Mouse (Mus musculus): ENCODE measurements around the gene Pf4.
"Not testable (repeated sequence)": the region's sequence is repeated elsewhere in the genome, so short reads cannot be mapped to it uniquely, and the experiment has no call there.

Pf4 gene

DNA sequence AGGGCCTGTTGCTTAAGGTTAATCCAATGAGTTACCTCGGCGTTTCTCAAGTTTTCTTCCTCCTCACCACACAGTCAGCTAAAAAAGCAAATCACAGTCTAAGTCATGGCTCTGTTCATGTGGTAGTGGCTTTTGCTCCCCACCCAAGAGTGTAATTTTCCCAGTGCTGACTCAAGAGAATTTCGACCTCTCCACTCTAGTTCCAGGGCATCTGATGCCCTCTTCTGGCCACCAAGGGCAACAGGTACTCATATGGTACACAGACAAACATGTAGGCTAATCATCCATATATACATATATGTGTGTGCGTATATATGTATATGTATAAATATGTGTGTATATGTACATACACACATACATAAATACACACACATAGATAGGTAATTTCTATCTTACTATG, 15.9 kb downstream of the Pf4 start:
- no peak for DNase-seq

DNA sequence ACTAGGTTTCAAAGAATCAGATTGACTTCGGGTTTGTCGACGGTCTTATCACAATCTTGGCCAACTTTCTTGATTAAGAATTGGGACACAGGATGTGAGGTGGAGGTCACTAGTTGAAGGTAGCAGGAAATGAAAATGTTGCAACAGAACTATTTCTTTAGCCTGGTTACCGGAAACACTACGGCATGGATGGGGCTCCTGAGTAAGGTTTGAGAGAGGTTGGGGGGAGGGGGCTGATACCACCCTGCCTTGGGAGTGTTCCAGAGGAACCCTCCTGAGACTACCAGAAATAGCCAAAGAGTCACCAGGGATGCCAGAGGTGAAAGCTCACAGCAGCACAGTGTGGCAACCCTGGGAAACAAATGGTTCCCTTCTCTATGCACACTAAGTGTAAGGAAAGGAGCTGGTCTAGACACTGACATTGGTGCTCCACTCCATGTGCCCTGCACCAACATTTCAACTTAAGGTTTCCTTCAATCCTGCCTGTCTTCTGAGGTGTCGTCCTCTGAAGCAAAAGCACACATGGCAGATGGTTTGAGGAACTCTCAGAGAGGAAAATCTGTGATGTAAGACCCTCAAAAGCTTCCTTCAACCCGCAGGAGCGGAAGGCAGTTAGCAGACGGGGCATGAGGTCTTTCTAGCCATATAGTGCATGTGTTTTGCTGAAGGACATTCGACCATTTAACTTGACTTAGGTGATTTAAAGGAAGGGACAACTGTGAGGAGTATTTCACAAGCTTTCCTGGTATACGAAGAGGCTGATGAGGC, 17.3 kb downstream of the Pf4 start:
- no peak for DNase-seq

DNA sequence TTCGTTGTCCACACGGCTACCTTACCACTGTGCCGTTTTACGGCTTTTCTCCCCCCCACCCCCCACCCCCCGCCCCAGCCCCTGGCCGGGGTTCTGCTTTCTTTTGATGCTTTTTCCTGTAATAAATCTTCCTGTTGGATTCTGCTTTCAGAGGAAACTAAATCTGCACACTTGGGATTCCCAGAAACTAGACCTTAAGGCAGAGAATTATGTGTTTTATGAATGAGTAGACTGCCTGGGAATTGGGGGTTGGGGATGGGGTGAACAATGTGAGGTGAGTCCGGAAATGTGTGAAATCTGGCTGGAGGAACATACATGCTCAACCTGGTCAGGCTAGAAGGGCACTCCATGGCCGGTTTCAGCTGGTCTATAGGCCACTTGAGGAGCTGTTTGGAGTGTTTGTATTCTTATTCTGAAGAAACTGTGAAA, 17.9 kb downstream of the Pf4 start:
- DNase-seq = no peak

DNA sequence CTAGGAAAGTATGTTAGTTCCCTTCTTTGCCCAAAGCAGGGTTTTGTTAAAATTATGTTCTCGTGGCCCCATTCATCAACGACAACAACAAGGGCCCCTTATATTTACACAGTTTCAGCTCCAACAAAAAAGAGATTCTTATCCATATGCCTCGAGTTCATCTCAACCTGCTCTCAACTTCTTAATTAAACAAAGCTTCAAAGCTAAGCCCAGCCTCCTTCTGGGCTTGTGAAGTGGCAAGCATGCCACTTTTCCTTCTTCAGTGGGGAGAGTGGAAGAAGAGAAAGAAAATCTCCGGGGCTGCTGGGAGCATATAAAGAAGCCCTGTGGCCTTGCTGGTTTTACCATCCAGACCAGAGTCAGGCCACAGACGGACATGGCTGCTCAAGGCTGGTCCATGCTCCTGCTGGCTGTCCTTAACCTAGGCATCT, 22.0 kb downstream of the Pf4 start, which contains the start of gene Cxcl15:
Gene Cxcl15, plus strand, starts transcription at position 340 of the 431 bp plus-strand sequence.
- no peak for DNase-seq

DNA sequence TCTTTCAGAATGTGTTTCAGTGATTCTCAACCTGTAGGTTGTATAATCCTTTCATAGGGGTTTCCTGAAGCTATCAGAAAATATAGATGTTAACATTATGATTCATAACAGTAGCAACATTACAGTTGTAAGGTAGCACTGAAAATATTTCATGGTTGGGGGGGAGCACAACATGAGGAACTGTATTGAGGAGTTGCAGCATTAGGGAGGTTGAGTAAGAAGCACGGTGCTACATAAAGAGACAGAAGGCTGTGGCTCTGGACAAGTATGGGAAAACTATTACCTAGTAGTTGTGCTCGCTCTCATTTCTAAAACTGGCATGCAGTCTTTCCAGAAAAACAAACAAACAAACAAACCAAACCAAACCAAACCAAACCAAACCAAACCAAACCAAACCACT, 23.2 kb downstream of the Pf4 start:
- not testable (repeated sequence) for DNase-seq

DNA sequence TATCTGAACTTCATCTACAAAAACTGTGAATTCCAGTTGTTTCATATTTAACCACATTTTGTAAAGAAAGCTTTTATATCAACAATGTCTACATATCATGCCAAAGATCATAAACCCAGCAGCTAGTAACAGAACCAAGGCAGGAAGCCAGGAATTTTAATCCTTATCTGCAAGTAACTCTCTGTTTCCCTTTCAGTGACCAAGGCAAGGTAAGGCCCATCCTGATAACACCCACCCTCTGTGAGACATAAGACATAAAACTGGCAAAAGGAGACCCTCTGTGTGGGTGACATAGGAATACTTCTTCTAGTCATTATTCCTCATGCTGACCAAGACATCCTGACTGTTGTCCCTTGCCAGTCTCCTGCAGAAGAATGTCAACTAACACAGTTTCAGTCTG, 32.3 kb downstream of the Pf4 start:
- DNase-seq = no peak

DNA sequence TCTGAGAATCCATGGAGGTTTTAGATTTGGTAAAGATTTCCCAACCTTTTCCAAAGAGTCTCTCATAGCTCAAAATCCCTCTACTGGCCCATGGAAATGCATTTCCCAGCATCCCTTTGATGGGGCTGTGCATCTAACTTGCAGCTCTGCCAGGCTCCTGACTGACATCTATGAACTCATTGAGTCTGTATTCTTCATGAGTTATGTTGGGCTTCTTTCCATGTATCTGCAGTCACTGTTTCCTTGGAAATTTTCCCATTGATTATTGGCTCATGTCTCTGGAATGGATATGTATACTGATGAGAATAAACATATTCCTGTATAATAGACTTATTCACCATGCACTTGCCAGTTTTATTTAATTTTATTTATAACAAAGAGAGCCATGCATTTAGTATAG, 33.8 kb downstream of the Pf4 start:
- no peak for DNase-seq

DNA sequence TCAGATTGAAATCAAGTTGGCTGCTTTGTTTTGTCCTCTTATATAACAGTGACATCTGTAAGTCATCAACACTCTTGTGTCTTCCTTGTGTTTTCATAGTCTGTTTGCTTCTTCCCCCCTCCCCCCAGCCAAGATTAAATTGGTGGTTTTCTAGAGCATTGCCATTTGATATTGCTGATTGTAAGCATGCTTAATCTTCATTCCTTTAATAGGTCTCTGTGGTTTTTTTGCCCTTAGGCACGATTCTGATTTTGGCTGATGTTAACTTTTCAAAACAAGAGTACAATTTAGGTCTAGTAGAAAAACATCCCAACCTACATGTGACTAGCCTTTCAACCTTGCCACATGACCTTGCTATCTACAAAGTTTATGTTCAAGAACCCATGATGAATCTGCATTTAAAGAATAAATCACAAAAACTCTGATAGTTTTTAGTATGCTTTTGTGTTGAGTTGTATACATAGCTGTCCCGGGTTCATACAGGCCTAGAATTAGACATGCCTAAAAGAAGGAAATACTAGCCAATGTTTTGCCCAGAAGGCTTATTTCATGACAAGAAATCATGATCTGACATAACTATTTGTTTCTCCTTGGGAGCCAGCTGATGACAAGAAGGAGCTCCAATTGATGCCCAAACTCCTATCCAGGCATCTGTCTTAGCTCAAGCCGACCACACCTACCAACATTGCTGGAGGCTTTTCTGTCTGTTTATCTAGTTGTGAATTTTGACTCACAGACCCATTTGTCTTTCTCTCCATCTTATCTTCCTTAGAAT, 35.1 kb downstream of the Pf4 start:
- no peak for DNase-seq

DNA sequence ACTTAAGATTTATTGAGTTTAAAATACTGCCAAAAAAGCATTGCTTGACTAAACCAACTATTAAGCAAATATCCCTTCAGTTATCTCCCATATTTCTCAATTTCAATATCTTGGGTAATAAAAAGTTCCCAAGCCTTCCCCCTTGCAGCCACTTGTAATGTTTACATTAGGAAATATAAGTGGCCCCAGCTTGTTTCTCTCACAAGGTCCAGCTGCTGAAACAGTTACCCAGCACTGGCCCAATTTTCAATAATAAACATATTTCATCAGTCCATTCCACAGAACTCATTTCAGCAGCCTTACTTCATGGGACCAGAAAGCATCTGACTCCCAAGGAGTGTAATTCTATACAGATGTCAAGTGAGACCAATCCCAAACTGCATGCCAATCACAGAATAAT, 47.5 kb downstream of the Pf4 start:
- no peak for DNase-seq
